Mouse (Mus musculus): Measurements from ENCODE around the gene Relt.

Relt gene

DNA sequence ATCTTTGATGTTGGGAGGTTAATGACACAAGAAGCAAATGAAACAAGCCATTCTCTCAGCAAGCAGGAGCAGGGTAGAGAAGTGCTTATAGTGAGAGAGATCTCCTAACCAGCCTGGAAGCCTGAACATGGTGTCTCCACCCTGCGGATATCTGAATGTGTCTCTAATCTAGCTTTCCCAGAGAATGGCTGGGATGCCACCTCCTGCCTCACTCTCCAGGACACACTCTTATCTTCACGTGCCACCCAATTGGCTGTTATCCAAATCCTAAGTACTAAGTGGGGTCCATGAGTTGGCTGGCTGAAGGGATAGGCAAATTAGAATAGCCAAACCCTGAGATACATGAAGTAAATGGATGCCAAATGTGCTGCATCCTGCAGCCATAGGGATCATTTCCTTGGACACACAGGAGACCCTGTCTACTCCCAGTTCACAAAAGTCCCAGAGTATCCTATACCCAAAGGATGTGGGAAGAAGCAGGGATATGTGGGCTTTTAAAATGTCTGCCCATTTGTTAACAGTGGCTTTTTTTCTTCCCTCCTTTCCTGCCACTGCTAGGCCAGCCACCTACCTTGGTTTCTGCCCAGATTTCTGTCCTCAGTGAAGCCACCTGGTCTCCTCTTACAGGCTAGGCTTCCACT lies 18.7 kb downstream of the Relt start:
- DNase-seq, result no peak

DNA sequence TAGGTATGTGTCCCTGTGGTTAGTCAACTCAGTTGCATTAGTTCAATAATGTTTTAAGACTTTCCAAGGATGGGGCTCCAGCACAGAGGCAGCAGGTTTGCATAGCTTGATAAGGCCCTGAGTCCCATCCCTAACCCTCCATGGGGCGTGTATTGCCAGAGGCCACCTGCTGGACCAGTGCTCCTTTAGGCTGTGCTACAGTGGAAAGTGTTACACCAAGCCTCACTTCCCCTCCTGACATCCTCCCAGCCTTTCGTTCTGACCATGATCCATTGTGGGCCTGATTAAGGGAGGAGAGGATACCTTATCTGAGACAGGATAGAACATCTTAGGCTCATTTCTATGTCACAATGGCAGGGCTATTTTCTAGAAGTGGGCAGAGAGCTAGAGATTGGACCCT lies 19.4 kb downstream of the Relt start:
- no peak for DNase-seq

DNA sequence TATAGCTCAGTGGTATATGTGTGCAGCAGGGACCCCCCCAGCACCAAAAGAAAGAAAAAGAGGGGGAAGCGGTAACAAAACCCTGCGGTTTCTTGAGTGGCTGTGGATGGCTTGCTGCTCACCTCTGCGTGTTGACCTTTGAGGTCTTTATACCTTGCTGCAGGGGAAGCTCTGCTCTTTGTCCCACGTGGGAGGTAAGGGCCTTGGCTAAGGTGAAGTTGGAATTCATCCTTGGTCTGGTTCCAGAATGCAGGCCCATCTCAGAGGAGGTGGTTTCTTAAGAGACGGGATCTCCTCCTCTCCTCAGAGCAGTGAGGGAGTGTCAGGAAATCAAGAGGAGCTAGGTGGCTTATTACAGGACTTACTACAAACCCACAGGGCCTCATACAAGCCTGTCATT lies 21.1 kb downstream of the Relt start:
- DNase-seq, result no peak

DNA sequence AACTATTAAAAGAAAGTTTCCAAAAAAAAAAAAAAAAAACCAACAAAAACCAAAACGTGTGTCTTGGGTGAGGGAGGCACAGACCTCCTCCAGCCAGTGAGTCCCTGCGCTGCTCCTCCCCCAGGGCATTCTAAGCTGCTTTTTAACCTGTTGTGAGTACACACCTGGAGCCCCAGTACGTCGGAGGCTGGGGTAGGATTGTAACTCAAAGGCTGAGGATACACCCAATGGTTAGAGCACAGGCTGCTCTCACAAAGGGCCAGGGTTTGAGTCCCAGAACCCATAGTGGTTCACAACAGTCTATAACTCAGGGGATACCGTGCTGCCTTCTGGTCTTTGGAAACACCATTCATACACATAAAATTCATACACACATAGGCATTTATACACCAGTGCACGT lies 21.6 kb downstream of the Relt start:
- DNase-seq, result no peak

DNA sequence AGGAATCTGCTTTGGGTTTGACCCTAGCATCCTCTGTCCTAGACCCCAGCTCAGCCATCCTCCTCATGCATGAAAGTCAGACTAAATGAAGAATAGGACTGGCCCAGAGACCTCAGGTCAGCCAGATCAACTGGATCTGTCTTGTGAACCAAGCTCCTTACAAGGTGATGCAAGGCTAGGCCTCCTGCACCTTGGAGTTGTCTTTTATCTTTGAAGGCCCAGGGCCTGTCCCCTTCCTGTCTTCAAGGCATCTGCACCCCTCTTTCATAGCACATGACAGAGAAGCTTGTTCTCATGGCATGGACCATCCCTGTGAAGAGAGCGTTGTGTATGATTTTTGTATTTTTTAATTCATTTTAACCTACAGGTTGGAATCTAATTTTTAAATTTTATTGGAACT lies 22.3 kb downstream of the Relt start:
- no peak for DNase-seq

DNA sequence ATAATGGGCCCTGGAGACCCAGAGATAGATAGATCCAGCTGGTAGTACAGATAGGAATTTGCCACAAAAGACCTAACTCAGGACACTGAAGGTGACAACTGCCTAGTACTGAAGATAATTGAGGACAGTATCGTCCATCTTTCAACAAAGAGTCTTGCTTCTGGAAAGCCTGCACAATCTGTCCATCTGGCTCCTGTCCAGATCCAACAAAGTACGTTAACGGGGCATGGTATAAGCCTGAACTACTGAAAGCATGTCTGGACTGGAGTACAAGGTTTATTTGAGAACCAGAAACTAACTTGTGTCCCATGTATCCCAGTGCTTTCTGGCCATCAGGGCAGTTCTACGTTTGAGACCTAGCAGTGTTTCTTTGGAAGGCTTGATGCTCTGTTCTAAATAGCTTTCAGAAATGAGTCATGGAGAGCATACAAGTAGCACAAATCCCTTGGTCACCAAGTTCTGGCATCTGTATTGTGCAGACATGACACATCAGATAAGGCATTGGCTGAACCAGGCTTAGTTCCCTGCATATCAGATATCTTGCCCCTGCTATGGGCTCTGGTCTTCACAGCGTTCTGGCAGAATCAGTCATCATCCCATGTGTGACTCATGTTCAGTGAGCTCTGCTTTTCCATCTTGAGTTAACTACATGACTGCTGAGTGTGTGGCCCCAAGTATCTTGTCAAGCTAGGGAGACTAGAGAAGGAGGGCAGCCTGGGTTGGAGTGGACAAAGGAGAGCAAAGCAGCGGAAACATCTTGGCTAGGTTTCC lies 23.4 kb downstream of the Relt start:
- DNase-seq, result peak; percentile 42

DNA sequence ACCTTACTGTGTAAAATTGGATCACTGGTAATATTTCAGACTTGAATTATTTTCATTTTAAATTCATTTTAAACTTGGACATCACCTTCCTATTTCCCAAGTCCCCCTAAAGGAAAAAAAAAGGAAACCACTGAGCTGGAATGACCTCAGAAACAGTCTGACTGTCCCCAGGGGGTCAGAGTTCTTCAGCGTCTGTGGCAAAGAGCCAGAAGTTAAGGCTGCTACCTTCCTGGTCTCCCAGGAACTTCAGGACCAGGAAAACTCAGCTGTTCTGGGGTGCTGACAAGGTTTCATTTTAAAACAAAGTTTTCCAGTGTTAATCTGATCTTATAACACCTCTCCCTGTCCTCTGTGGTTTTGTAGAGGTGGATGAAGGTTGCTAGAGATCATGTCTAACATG lies 25.5 kb downstream of the Relt start:
- no peak for DNase-seq

DNA sequence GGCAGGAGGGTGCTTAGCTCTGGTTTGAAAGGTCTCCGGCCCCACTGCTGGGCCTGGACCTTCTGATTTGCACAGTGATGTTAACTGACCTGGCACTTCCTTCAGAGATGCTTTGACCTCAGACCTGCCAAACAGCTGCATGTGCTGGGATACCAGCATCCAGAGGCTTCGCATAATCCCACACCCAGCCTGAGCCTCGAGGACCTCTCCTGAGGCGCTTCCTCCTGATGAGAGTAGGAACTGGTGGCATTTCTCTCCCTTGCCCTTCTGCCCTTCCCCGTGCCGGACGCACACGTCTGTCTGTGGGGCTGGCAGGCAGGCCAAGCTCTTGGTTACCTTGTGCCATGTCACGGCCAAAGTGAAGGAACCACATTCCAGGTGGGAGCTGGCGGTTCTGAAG lies 26.6 kb downstream of the Relt start:
- no peak for DNase-seq

DNA sequence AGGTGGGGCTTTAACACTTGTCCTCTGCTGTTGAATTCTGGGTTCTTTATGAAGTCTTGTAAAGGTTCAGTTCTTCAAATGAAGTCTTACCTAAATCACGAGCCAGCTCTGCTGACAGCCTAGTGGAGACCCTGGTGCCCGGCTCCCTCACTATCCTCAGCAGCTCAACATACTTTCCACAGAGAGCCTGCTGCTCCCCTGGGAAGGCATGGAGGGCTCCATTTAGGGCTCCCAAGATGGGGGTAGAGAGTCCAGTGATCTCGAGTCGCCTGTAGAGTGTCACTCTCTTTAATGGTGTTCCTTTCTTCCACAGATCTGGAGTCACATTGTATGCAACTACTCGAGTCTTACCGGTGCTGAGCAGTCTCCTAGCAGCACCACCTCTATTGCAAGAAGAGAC lies 27.5 kb downstream of the Relt start:
- no peak for DNase-seq

DNA sequence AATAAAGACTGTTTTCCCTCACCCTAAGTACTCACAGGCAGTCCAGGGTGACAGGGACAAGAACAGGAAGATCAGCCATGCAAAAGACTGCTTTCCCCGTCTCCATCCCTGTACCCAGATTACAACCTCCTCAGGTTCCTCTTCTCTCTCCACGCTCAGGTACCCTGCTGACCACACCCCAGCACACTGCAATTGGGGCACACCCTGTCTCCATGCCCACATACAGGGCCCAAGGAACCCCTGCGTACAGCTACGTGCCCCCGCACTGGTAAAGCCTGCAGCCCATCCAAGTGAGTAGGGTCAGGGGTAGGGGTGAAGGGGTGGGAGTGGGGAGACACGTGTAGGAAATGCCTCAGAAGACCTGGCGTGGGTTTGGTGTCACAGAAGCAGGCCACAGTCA lies 28.1 kb downstream of the Relt start:
- DNase-seq, result no peak

DNA sequence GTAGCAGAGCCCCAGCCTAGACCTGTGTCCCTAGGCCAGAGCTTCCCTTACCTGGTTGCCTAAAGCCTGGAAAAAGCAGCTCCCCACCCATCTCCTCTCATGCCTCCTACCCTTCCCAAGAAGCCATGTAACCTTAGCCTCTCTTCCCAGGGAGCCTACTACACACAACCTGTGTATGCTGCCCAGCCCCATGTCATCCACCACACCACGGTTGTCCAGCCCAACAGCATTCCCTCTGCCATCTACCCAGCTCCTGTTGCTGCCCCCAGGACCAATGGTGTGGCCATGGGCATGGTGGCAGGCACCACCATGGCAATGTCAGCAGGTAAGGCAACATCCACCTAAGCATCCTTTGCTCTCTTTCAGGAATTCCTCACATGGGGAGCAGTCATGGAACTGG lies 29.4 kb downstream of the Relt start:
- DNase-seq, result no peak

DNA sequence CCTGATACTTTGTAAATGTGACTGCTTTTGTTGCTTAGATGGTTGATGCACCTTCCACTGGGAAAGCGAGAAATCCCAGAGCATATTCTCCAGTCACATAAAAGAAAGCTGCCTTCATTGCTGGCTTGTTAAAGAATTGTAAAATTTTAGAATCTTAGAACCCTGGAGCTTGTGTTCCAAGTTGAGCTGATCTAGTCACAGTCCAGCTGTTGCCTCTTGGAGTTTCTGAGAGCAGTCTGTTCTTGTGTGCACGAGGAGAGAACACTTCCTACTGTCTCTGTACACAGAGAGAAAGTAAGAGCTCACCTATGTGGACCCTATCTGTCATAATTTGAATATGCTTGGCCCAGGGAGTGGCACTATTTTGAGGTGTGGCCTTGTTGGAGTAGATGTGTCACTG lies 34.7 kb downstream of the Relt start:
- no peak for DNase-seq

DNA sequence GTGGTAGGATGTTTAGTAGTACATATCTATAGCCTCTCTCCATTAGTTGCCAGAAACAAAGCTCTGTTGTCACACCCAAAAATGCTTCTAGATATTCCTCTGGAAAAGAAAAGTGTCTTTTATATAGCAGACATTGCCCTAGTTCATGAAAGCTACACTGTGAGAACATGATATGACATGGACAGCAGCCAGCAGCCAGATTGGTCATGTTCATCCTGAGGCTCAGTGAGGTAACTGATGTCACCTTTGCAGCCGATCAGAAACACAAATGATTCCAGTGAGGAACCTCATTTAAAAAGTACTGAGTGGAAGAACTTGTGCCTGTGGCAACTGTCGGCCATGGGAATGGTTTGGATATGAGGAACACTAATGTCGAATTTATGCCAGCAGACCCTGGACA lies 38.6 kb downstream of the Relt start:
- DNase-seq, result no peak

DNA sequence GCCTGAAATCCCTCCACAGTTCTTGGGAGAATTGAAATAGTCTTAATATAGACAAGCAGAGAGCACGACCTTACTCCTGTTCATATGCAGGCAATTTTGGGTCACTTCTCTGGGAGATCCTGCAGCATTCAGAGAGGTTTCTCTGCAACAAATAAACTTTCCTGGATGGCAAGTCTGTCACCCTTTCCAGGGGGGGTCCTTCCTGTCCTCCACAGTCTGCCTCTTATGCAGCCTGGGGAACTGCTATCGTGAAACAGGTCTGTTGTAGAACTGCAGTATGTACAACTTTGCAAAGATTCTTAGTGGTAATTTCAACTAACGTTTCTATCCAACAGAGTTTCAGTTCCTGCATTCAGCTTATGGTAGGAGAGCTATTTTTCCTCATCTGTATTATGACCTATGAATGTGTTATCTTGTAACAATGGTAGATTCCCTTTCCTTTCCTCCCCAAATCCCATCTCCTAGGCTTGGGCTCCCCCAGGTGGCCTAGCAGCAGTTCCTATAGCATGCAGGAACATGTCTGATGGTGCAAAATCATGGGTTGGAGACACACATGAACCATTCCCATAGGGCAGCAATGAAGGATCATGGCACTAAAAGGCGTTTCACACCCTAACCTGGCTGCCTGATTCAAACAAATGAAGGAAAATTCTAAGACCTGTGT lies 44.7 kb downstream of the Relt start:
- DNase-seq, result no peak

DNA sequence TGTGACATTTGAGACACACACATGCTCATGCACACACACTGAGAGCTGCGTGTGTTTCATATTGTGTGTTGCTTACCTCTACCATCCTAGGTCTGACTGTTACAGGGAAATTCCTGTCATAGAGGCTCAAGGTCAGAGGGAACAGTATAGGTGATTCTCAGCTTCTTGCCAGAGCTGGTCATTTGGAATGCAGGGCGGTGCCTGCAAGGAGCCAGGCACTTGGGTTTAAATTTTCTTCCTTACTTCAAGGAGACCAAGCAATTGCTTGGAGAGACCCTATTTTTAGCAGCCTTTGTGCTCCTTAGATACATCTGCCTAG lies 45.8 kb downstream of the Relt start:
- DNase-seq, result no peak

DNA sequence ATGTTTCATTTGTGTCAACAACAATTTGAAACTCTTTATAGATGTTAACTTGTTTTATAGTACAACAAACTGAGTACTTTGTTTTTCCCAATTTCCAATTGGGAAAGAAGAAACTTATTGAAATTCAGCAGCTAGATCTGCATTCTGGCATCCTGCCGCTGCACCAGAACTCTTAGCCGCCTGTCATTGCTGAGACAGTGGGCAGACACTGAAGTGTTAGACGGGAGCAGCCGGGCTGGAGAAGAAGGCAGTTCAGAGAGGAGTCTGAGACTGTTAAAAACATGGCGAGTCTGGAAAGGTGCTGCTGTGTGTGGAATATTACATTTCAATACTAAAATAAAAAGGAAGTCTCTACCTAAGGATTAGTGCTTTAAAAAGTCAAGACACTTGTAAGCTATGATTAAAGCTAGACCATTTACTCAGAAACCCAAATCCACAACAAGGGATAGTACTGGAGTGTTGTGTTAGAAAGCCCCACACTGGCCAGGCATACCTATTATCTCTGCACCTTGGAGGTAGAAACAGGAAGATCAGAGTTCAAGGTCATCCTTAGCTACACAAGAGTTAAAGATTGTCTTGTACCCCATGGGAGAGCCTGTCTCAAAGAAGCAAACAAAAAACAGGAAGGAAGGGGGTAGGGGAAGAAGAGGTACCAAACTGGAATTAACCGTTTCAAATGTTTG lies 46.3 kb downstream of the Relt start:
- DNase-seq, result no peak

DNA sequence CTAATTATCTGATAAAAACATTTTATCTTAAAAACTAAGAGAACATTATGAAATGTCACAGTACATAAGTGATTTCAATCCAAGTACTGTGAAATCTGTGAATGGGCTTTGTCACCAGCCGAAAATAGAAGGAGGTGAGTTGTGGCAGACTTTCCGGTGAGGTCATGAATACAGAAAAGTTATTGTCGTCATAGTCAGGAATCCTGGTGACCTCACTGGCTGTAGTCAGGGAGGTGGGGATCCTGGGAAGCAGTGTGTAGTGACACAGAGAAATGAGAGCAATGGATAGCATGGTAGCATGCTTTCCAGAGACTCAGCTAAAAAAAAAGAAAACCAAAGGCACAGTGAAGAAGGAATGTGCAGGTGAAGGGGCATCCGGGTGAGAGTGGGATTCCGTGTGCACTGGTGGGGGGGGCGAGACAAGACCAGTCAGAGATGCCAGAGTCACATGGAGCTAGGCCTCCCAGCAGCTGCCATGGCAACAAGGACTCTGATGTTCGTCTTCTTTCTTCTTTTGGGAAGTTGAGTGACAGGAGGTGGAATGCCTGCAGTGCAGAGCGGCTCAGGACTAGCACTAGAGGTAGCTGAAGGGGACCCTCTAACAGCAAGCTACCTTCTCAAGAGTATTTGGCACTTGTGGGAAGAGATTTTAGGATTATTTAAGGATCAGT lies 47.2 kb downstream of the Relt start:
- DNase-seq, result no peak

DNA sequence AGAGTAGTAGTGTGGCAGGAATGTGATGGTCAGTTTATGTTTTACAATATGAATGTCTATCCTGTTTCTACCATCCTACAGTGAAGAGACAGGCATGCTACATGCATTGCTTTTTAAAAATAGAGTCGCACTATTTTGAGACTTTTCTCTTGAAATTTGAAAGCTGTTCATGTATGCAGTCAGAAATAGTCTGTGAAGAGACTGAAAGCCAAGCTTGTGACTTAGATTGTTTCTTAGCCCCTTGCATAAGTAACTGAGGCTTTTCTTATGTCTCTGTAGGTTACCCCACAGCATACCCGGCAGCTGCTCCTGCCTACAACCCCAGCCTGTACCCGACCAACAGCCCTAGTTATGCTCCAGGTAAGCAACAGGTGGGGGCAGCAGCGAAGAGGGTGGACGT lies 50.6 kb downstream of the Relt start:
- no peak for DNase-seq

DNA sequence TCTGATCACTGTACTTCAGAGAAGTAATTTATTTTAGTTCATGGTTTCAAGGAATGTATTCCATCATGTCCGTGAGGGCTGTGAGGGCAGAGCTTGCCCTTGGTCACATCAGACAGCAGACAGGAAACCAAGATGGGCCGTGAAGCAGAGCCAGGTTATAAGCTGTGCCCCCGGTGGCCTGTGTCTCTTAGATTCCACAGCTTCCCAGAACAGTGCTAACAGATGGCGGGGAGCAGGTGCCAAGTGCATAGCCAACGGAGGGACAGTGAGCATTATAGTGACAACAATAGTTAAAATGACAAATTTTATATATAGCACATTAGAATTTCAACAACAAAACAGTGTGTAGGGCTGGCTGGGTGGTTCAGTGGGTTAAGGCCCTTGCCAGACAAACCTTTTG lies 51.3 kb downstream of the Relt start:
- DNase-seq, result peak; percentile 75

DNA sequence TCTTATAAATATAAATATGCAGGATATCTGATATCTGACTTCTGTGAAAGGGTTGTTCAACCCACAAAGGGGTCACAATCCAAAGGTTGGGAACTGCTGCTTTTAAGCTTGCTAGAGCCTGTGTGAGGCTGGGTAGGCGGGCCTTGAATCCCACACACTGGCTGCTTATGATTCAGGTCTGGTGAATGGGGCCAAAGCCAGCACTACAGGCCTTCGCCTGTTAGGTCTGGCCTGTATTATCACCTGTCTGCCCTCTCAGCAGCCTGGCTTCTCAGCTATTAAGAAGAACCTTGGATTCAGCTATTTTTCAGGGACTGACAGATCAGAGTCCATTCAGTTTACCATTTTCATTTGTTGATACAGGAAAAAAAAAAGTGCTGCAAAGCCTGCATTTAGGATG lies 57.9 kb downstream of the Relt start:
- no peak for DNase-seq

DNA sequence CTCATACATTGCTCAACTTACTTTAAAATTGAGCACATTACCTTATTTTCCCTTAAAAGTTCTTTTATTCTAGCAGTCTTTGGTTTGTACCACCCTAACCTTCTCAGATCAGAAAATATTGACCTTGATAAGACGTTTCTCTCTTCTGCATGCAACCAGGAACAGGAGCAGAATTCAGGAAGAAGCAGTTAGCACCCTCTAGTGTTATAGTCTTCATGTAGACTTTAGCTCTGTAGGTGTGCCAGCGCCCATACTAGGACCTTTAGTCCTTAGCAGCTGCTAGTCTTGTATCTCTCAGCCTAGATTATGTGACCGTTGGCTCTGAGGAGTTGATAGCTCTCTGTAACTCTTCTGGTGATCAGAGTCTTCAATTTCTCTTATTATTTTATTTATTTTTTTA lies 64.4 kb downstream of the Relt start:
- DNase-seq, result no peak
